Mouse (Mus musculus): ENCODE measurements around the gene Cox6a1.
A peak's percentile ranks its signal among the peaks of the same experiment; 100 is the strongest.
"Not testable (repeated sequence)": the region's sequence is repeated elsewhere in the genome, so short reads cannot be mapped to it uniquely, and the experiment has no call there.

Gene Cox6a1

GRCm38 (mm10) chr5:115347564-115347963, 1.2 kb downstream of the Cox6a1 start:
- peak; percentile 85 for DNase-seq (ENCODE audit: low spot score)

- DNase-seq (ENCODE audit: low spot score): no peak
These were observed 7.2 kb downstream of the Cox6a1 start for GRCm38 (mm10) chr5:115341314-115342165.

GRCm38 (mm10) chr5:115340577-115341313, 8.0 kb downstream of the Cox6a1 start, which contains the start of the genes Gatc and Triap1:
Gene Gatc (minus strand): TSS chr5:115341178.
Gene Triap1 (plus strand): TSS chr5:115341225.
- DNase-seq (ENCODE audit: low spot score): peak; percentile 89

DNA sequence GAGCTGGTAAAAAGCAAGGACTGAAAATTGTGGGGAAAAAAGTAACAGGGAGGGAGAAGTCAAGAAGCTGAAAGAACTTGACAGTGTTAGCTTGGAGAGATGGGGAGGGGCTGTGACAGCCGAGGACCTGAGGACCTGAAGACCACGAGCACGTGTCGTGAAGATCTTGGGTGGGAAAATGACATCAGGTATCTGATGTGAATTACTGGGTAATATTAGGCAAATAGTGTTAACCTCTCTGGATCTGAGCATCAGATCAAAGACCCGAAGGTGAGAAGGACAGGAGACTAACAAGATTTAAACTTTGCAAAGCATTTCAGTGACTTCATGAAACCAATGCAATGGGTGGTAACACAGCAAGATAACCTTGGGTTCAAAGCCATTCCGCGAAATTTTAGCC, 8.8 kb downstream of the Cox6a1 start:
- DNase-seq (ENCODE audit: low spot score): no peak

DNA sequence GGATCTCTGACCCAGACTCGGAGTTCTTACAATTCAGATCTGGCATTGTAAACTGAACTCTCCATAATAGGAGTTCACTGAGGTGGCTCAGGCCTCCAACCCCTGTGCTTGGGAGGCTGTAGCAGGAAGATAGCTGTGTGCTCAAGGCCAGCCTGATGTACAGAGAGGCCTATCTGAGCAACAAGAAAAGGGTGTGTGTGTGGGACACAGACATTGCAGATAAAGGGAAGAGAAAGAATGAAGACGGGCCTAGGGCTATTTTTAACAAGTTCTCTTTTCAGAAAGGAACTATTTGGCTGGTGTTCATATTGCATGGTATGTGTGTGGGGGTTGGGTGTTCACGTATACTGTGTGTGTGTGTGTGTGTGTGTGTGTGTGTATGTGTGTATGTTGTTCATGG, 15.2 kb downstream of the Cox6a1 start:
- DNase-seq (ENCODE audit: low spot score): no peak

DNA sequence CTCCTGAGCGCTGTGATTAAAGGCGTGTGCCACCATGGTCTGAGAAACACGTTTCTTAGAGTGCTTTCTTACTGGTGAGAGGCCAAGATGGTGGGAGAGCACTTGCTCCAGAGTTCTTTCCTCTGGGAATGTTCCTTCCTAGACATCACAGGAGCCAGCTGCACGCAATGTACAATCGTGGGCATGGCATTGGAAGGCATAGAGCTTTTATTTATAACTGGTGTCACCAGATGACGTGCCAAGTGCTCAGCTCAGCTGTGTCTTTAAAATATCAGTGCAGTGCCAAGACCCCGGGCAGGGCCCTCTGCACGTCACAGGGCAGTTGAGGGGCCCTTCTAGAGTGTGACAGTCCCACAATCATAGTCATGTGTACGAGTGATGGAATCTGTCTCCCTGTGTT, 17.8 kb downstream of the Cox6a1 start:
- DNase-seq (ENCODE audit: low spot score): no peak

- DNase-seq (ENCODE audit: low spot score): no peak
These were observed 20.9 kb downstream of the Cox6a1 start for GRCm38 (mm10) chr5:115327610-115328548.

DNA sequence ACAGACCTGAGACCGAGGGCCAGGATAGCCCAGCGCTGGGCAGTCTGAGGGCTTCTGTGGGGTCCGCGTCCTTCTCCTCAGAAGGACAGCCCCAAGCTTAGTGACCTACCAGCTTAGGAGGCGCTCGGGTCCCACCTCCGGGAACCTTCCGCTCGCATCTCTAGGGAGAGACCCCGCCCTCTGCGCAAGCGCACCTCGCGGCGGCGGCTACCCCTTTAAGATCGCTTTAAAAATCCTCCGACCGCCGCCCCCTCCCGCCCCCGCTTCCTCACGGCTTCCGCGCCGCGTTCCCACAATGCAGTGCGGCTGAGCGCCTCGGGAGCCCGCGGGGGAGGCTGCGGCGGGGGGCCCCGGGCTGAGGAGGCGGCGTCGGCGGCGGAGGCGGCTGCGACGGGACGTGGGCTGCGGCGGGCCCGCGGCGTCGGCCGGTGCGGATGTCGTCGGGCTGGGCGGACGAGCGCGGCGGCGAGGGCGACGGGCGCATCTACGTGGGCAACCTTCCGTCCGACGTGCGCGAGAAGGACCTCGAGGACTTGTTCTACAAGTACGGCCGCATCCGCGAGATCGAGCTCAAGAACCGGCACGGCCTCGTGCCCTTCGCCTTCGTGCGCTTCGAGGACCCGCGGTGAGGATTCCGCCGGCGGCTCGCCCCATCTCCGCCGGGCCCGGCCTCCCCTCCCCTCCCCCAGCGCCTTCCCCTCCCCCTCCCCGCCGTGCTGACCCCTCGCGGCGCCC, 21.7 kb downstream of the Cox6a1 start, which contains the start of gene Srsf9:
Gene Srsf9 (plus strand): TSS at position 303 of the 735 bp plus-strand sequence.
- peak; percentile 97 for DNase-seq (ENCODE audit: low spot score)

GRCm38 (mm10) chr5:115326256-115326831, 22.4 kb downstream of the Cox6a1 start:
- DNase-seq (ENCODE audit: low spot score): no peak

GRCm38 (mm10) chr5:115319004-115319940, 29.5 kb downstream of the Cox6a1 start:
- DNase-seq (ENCODE audit: low spot score): peak; percentile 80

- DNase-seq (ENCODE audit: low spot score): no peak
These were observed 31.0 kb downstream of the Cox6a1 start for GRCm38 (mm10) chr5:115317645-115318328.

DNA sequence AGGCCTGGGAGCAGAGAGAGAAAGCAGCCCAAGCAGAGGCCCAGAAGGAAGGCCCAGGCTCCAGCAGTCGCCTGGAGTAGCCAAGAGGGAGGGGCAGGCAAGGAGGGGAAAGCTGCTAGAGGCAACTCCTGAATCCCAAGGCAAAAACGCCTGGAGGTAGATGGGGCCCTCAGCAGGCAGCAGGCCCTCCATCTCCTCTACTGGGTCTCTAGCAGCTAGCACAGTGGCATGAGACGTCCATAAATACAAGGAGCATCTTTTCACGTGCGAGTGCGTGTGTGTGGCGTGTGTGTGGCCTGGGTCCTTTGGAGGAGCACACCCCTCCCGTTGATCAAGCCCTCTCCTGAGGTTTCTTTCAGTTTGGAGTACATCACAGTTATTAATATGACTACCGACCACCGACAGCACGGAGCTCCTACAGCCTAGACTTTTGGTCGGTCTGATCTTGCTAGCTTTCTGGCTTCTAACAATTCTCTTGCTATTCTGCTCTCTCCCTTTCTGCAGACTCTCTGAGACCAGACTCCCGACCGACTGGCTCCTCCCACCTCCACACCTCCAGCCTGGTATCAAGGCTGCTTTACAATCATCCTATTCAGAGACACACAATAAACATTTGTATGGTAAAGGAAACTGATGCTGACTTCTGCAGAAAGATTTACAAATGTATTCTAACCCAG, 31.7 kb downstream of the Cox6a1 start:
- no peak for DNase-seq (ENCODE audit: low spot score)

DNA sequence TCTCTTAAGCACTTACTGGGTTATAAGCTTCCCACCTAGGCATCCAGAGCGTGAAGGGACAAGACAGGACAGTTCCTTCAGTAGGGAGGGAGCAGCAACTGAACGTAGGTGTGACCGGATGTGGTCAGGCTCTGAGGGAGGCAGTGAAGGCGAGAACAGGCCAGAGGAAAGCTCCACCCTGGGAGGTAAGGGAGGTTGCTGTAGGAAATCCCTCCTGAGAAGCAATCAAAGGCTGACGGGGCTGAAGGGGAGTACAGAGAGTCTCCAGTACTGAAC, 35.2 kb downstream of the Cox6a1 start:
- no peak for DNase-seq (ENCODE audit: low spot score)

- DNase-seq (ENCODE audit: low spot score): no peak
These were observed 35.7 kb downstream of the Cox6a1 start for GRCm38 (mm10) chr5:115312816-115313667.

- DNase-seq (ENCODE audit: low spot score): no peak
These were observed 36.4 kb downstream of the Cox6a1 start for GRCm38 (mm10) chr5:115312354-115312753.

- DNase-seq (ENCODE audit: low spot score): not testable (repeated sequence)
These were observed 46.6 kb downstream of the Cox6a1 start for GRCm38 (mm10) chr5:115302190-115302589.

DNA sequence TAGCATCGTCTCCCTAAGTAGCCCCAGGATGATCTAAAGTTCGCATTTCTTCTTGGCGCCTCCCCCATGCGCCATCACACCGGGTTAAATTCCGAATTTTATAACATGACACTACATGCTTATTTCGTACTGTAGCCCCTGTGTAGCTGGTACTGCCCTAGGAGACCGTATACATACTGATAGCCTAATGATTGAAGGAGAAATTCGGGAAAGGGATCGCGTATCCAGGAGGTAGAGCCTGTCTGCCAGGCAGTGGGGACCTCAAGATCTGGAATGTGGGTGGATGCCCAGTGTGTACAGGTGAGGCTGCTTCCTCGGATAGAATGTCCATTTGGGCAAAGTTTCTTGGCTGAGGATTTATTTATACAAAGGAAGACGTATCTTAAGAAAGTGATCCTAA, 47.2 kb downstream of the Cox6a1 start:
- DNase-seq (ENCODE audit: low spot score): no peak

All from urinary bladder, postnatal 14 days (tissue).